Mouse (Mus musculus) layer of hippocampus, adult 11-12 months (tissue): ENCODE results near the gene Cpsf2.

ENCODE experiments used
- DNase-seq: peaks from one replicate; pipeline ENCODE4 v3.0.0; 2022; ENCODE audit warnings: low spot score

Cpsf2 gene

GRCm38 (mm10) chr12:101980266-101980665 is 4.5 kb downstream of the Cpsf2 start:
- no peak for DNase-seq

DNA sequence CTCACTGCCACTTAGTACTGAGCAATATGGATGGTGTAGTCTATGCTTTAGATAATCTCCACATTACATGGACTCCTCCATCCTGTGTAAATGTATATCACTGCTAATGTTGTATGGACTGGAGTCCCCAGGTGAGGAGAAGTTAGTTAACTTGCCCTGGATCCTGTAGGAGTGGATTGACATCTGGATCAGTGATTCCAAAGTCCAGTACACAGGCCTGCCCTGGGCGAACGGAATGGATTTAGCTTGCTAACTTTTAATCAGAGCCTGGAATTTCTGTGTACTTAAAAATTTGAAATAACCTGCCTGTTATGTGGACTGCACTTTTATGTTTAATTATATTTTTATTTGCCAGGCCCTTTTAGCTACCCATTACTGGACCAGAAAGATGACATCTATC is 5.8 kb downstream of the Cpsf2 start:
- DNase-seq = no peak

GRCm38 (mm10) chr12:101982977-101983376 is 7.2 kb downstream of the Cpsf2 start:
- DNase-seq = no peak

DNA sequence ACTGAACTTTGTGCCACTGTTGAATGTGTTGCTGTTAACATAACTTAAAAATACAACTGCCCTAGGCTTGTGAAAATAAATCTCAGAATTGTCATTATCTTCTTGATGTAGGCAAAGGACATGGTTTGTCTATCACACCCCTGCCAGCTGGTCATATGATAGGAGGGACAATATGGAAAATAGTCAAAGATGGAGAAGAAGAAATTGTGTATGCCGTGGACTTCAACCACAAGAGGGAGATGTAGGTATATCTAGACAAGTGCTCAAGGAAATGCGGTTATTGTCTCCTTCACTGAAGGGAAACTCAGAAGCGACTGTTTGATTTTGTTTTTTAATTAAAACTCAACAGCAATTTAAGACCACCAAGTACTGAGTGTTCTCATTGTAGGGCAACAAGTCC is 9.3 kb downstream of the Cpsf2 start:
- DNase-seq = peak; percentile 28

DNA sequence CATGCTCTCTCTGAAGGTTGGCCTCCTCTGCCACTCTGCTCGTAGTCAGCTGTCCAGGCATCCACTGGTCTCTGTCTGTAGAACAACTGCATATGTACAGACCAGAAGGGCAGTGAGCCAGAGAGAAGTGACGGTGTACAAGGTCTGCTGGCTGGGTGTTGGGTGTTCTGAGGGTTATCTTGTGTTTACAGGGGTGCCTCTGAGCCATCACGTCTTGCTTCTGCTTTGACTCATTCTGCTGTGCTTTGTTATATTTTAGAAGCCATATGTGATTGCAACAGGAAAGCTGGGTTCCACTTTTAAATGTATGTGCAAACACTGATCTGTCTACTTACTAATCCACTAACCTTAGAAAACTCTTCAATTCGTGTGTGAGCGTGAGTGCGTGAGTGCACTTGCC is 11.9 kb downstream of the Cpsf2 start:
- DNase-seq = no peak

DNA sequence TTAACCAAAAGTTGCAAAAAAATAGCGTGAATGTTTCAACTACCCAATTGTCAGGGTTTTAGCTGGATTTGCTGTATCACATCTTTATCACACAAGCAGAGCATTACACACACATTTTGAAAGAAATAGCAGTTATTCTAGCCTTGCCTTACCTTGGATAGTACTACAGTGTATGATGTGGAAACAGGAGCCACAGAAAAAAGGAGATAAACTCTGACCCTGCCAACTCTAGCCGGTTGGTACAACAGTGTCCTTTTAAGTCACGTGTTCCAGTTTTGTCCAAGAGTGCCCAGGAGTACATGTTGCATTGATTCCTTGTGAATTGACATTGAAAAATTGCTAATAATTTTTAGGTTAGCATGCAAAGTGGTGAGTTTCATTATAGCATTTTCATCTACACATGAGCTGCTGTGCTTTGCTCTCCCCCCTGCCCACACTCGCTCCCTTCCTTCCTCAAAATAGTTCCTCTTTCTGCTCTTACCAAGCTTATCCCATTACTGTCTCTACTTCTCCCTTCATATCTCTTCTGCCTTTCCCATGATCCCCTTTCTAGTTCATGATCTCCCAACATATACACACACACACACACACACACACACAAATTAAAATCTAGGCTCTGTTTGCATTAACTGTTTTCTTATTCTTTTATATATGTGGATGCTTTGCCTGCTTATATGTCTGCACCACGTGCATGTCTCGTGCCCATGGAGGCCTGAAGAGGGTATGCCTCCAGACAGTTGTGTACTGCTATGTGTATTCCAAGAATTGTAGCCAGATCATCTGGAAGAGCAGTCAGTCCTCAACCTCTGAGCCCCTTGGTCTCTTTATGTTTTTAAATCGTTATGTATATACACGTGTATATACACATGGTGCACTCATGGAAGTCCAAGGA is 19.0 kb downstream of the Cpsf2 start:
- DNase-seq = no peak

DNA sequence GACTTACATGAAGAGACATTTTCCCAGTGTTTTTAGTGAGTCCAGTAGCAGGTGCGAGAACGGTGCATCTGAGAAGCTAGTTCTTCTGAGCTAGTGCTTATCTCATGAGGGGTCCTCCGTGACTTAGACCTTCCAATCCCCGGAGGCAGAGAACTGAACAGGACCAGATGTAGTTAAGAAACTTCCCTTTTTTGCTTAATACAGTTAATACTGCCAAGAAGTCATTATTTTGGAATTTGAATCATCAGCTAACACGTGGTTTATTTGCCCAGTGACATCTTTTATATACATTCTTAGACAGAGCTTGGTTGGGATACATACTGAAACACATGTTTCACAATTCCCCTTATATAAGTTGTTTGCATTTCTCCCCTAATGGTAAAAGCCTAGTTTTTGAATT is 23.1 kb downstream of the Cpsf2 start:
- DNase-seq = no peak

GRCm38 (mm10) chr12:102000785-102001184 is 25.0 kb downstream of the Cpsf2 start:
- no peak for DNase-seq

DNA sequence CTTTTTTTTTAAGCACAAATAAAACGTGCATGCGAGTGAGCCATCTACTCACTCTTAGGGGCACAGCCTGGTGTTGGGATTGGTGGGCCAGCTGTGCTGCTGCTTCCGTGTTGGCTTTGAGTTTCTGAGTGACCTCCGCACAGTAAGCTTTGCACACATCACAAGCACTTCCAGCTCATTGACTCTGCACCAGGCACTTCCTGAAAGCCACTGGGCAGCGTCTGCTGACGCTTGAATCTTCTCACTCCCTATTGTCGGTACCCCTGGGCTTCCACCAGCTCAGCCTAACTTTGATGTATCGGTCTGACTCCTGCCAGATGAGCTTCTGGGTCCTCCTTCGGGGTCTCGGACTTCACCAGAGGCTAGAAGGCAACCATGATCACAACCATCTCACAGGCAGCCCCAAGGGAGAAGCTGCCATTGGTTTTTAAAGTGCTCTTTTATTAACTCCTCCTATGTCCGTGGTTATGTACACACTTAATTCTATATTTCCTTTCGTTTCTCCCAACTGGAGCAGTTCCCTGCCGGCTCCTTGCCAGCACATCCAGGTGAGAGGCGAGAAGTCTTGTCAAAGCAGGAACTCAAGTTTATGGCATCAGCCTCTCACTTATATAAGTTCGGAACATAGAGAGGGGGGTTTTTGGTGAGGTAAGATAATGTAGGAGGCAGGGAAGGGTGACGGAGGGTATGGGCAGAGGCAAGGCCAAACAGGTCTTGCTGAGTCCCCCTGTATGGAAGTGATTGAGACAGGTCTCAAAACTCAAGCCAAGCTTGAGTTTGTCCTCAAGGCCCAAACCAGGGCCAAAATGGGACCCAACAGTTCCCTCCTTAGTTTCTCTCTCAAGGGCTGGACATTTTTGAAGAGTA is 32.6 kb downstream of the Cpsf2 start:
- DNase-seq = no peak

- DNase-seq = no peak
These were observed 33.8 kb downstream of the Cpsf2 start for GRCm38 (mm10) chr12:102009551-102009950.

- no peak for DNase-seq
These were observed 38.6 kb downstream of the Cpsf2 start for GRCm38 (mm10) chr12:102014411-102014810.

DNA sequence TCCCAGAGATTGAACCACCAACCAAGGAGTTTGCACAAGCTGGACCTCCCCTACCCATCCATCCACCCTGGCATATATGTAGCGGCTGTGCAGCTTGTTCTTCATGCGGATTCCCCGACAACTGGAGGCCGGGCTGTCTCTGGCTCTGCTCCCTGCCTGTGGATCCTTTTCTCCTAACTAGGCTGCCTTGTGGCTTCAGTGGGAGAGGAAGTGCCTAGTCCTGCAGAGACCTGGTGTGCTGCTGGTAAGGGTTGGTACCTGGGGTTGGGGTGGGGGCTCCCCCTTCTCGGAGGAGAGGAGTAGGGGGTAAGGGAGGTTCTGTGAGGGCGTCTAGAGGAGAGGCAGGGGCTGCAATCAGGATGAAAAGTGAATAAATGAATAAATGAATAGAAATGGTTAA is 39.3 kb downstream of the Cpsf2 start:
- no peak for DNase-seq

DNA sequence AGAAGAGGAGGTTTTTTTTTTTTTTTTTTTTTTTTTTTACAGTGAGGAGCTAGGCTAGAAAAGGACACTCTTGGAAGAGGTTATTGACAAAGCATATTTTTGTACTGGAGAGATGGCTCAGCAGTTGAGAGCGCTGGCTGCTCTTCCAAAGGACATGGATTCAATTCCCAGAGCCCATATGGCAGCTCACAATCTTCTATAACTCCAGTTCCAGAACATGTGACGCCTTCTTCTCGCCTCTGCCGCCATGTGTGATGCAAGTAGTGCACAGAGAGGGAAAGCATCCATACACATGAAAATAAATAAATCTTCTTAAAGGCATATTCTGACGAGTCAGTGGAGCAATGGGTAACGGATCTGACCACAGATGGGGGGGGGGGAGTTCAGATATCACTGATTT is 46.1 kb downstream of the Cpsf2 start:
- DNase-seq = peak; percentile 19

GRCm38 (mm10) chr12:102029184-102029583 is 53.4 kb downstream of the Cpsf2 start:
- DNase-seq = no peak

DNA sequence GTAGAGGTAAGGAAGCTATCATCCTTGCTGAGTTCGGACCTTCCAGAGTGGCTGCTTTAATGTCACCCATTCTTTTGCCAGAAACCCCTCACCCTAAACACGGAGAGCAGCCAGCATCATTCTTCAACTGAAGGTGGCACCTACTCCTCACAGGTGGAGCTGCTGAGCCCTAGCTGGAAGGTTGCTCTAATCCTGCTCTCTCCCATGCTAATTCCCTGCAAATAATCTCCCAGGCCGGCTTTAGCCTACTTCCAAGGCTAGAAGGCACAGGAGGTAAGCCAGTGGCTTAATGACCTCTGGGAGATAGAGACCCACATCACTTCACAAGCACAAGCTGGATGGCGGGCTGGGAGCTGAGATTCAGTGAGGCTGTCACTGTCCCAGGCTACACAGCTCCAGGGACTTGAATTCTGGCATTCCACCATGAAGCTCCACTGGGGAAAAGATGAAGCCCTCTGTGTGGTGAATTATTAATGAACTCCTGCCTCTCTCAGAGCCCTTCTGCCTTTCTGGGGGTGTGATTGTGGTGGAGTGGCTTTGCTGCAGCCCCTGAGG is 54.2 kb downstream of the Cpsf2 start:
- no peak for DNase-seq

DNA sequence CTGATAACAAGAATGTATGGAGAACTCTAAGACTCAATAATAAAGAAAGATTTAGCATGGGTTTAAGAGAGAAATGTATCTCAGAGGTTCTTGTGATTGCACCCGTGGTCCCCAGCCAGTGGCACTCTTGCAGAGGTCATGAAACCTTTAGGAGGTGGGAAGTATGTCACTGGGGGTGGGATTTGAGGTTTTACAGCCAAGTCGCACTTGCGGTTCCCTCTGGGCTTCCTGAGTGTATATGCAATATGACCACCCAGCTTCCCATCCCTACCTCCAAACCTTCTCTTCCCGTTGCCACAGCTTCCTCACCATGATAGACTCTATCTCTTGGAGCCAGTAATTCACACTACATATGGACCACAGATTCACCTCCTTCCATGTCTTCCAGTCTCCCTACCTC is 59.1 kb downstream of the Cpsf2 start:
- no peak for DNase-seq

GRCm38 (mm10) chr12:102039861-102040260 is 64.1 kb downstream of the Cpsf2 start:
- DNase-seq = no peak

GRCm38 (mm10) chr12:102041699-102042098 is 65.9 kb downstream of the Cpsf2 start:
- no peak for DNase-seq

GRCm38 (mm10) chr12:102042247-102042646 is 66.5 kb downstream of the Cpsf2 start:
- no peak for DNase-seq

GRCm38 (mm10) chr12:102043840-102044239 is 68.1 kb downstream of the Cpsf2 start:
- DNase-seq = no peak

DNA sequence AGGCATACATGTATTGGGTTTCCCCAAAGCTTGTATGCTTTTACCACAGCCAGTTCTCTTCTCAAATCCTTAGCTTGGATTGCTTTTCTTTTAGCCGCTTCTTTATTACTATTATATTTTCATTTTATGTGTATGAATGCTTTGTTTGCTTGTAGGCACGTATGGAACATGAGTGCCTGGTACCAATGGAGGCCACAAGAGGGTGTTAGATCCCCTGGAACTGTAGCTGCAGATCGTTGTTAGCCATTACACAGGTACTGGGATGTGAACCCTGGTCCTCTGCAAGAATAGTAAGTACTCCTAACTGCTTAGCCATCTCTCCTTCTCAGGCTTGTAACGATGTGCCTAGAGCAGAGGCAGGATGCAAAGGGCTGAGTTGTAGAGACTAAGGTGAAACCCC is 78.4 kb downstream of the Cpsf2 start:
- no peak for DNase-seq

GRCm38 (mm10) chr12:102055758-102056157 is 80.0 kb downstream of the Cpsf2 start:
- DNase-seq = peak; percentile 55
